In genomic region chr12:80998528-80999221, GRCm38 (mm10) we compare ENCODE assay signal across 8 mouse cellular contexts. TPM values are rescaled to one million over a fixed set of nuclear protein-coding genes. Genes with fewer than 3 reads are reported as not detected.
DNase-seq lines count a peak whose midpoint lies in the region; ATAC-seq and TF ChIP-seq lines count a peak whose summit lies in the region.

No protein-coding gene starts in this region.

- H3K9me3 ChIP-seq in ES-E14 (ENCODE audit: control insufficient read depth, insufficient read depth, low read depth, low read length) = no peaks in the 10 kb centered on the region
- H3K9me3 ChIP-seq in hindbrain, embryonic 12.5 days (replicated peaks) = no peaks in the 10 kb centered on the region
- H3K9me3 ChIP-seq in midbrain, embryonic 14.5 days (ENCODE audit: control insufficient read depth, low read length) = no peaks in the 10 kb centered on the region

- H3K4me1 ChIP-seq in ES-E14 (ENCODE audit: control insufficient read depth in 2 of 2, insufficient read depth in 2 of 2, low read length in 2 of 2, poor library complexity in 1 of 2) = 0 out of 4 replicates have a peak, but pooled peaks cover 0 to 2% of the 10 kb centered on the region in 2 experiments
- peaks cover 23% of the 10 kb centered on the region for H3K4me1 ChIP-seq in hindbrain, embryonic 12.5 days
- 0 out of 2 replicates have a peak, but pooled peaks cover 13% of the 10 kb centered on the region for H3K4me1 ChIP-seq in midbrain, embryonic 14.5 days (ENCODE audit: control insufficient read depth, insufficient read depth, low read length)

- no peaks in the 10 kb centered on the region for H3K36me3 ChIP-seq in ES-E14 (ENCODE audit: control insufficient read depth, insufficient read depth, low read length, poor library complexity, severe bottlenecking)
- no peaks in the 10 kb centered on the region for H3K36me3 ChIP-seq in hindbrain, embryonic 12.5 days
- H3K36me3 ChIP-seq in midbrain, embryonic 14.5 days (ENCODE audit: control insufficient read depth, insufficient read depth, low read length) = no peaks in the 10 kb centered on the region

- H3K27me3 ChIP-seq in hindbrain, embryonic 12.5 days = peaks cover 5% of the 10 kb centered on the region; the same call in 1 of the 2 replicates
- H3K27me3 ChIP-seq in midbrain, embryonic 14.5 days (ENCODE audit: control insufficient read depth, insufficient read depth, low read length) = no peaks in the 10 kb centered on the region

- peak; percentile 91 for ATAC-seq in hindbrain, embryonic 12.5 days (ENCODE audit: low FRiP score)
- ATAC-seq in midbrain, embryonic 14.5 days (ENCODE audit: low FRiP score, low TSS enrichment) = peak; percentile 83

- 2% methylated on average over 33 of the region's 33 CpGs for WGBS in hindbrain, embryonic 12.5 days
- 1% methylated on average over 33 of the region's 33 CpGs for WGBS in midbrain, embryonic 14.5 days

- H3K4me3 ChIP-seq in ES-E14 (ENCODE audit: insufficient read depth in 1 of 2, low read depth in 1 of 2, low read length in 2 of 2, poor library complexity in 1 of 2, severe bottlenecking in 1 of 2) = peak overlapping the region; percentile 64 to 67
- peak overlapping the region; percentile 21 for H3K4me3 ChIP-seq in hindbrain, embryonic 12.5 days
- peak overlapping the region; percentile 25 for H3K4me3 ChIP-seq in midbrain, embryonic 14.5 days (replicated peaks; ENCODE audit: low read depth, low read length)

- peak overlapping the region; percentile 49 for H3K4me2 ChIP-seq in hindbrain, embryonic 12.5 days (replicated peaks)
- H3K4me2 ChIP-seq in midbrain, embryonic 14.5 days (ENCODE audit: low read length) = peak overlapping the region; percentile 45

- peak overlapping the region; percentile 42 for H3K9ac ChIP-seq in ES-E14 (ENCODE audit: insufficient read depth, low read depth, low read length, poor library complexity, severe bottlenecking)
- peak overlapping the region; percentile 14; the same call in 1 of the 2 replicates for H3K9ac ChIP-seq in hindbrain, embryonic 12.5 days
- peak overlapping the region; percentile 41 for H3K9ac ChIP-seq in midbrain, embryonic 14.5 days (replicated peaks; ENCODE audit: low read length)

- in situ Hi-C loops in ES-E14 (cut with MboI; ENCODE audit: low sequenced_read_pairs in 2 of 2, unreplicated experiment in 2 of 2) = loop anchor here in 1 of 2 experiments (25.0 kb wide), 1 partner anchor 389 kb away; the partner anchor contains the start of gene Gm4787

- peak; percentile 6 for DNase-seq in gastrocnemius, postnatal 14 days
- no peak for DNase-seq in gastrocnemius, adult 18-20 months (ENCODE audit: low spot score)
- DNase-seq in ES-E14 (ENCODE audit: low read depth, low spot score) (no peak), adipocyte (ENCODE audit: low spot score) (no peak)
- peak; percentile 81 for DNase-seq in midbrain, embryonic 14.5 days
- no peak for DNase-seq in adrenal gland, postnatal 10 days
- no peak for DNase-seq in frontal cortex, adult 2 months (ENCODE audit: extremely low spot score in 1 of 2, low spot score in 1 of 2)

- intact Hi-C loops in gastrocnemius, postnatal 14 days (cut with DNase I; ENCODE audit: low total_unique reads) = no loop called here

- H3K27ac ChIP-seq in ES-E14 (ENCODE audit: insufficient read depth, low read depth, low read length, poor library complexity, severe bottlenecking) = no peak overlapping the region
- H3K27ac ChIP-seq in hindbrain, embryonic 12.5 days = peak overlapping the region; percentile 67
- peak overlapping the region; percentile 58 for H3K27ac ChIP-seq in midbrain, embryonic 14.5 days (replicated peaks; ENCODE audit: low read depth, low read length)

TF ChIP-seq in ES-E14, 5 proteins besides CTCF, POLR2A, EP300 and RAD21:
- TF ChIP-seq MAFK (IDR thresholded peaks at IDR 0.05; ENCODE audit: insufficient read depth, low read depth, low read length) (no peak), ZNF384 (IDR thresholded peaks at IDR 0.05; ENCODE audit: low read depth, low read length) (no peak), HCFC1 (IDR thresholded peaks at IDR 0.05; ENCODE audit: borderline replicate concordance, insufficient read depth, low read length) (no peak), ZC3H11A (IDR thresholded peaks at IDR 0.05; ENCODE audit: borderline replicate concordance, low read depth, low read length) (no peak), CHD2 (IDR thresholded peaks at IDR 0.05; ENCODE audit: low read depth, low read length) (no peak)

RNA-seq across cellular contexts. Expression of gene Smoc1, which starts 27.9 kb away (rescaled TPM):
- 1 to 10 TPM in 1 of 2 experiments, under 1 TPM in 1; 0.71 to 1.1 TPM for total RNA-seq in gastrocnemius, postnatal 14 days (2021)
- total RNA-seq in gastrocnemius, adult 18-20 months (2021) = 1 to 10 TPM; 1.2 to 2.3 TPM
- total RNA-seq in ES-E14 (2012; rRNA removed) = 15.3 and 34.6 TPM in 2 replicates
- polyA plus RNA-seq in hindbrain, embryonic 12.5 days (2016; fragmentation: Nextera tagmentation; extraction: Ambion mirVana) = 19.4 and 22.6 TPM in 2 replicates
- 21.6 and 33.5 TPM in 2 replicates for polyA plus RNA-seq in midbrain, embryonic 14.5 days (2014; fragmentation: Nextera tagmentation; extraction: Ambion mirVana)
- total RNA-seq in adrenal gland, postnatal 10 days (2021) = 10 to 100 TPM; 39.9 to 43.5 TPM
- 24.3 and 26.2 TPM in 2 replicates for polyA plus RNA-seq in frontal cortex, adult 2 months (2012; rRNA removed)

RNA-seq across cellular contexts. Expression of gene Slc10a1, which starts 30.2 kb away (rescaled TPM):
- not detected for total RNA-seq in gastrocnemius, postnatal 14 days (2021)
- under 1 TPM in 1 of 2 experiments, not detected in 1; 0.21 TPM for total RNA-seq in gastrocnemius, adult 18-20 months (2021)
- 0.54 and 0.79 TPM in 2 replicates for total RNA-seq in ES-E14 (2012; rRNA removed)
- 0.45 and 0.65 TPM in 2 replicates for polyA plus RNA-seq in hindbrain, embryonic 12.5 days (2016; fragmentation: Nextera tagmentation; extraction: Ambion mirVana)
- 0.49 and 0.50 TPM in 2 replicates for polyA plus RNA-seq in midbrain, embryonic 14.5 days (2014; fragmentation: Nextera tagmentation; extraction: Ambion mirVana)
- total RNA-seq in adrenal gland, postnatal 10 days (2021) = 10 to 100 TPM; 24.7 to 77.6 TPM
- polyA plus RNA-seq in frontal cortex, adult 2 months (2012; rRNA removed) = not detected in 2 replicates

RNA-seq across cellular contexts. Expression of gene Srsf5, which starts 53.4 kb away (rescaled TPM):
- total RNA-seq in gastrocnemius, postnatal 14 days (2021) = 100 to 1,000 TPM in 1 of 2 experiments, 10 to 100 TPM in 1; 96.9 to 112 TPM
- total RNA-seq in gastrocnemius, adult 18-20 months (2021) = 10 to 100 TPM; 83.3 to 89.2 TPM
- total RNA-seq in ES-E14 (2012; rRNA removed) = 396 and 508 TPM in 2 replicates
- 587 and 684 TPM in 2 replicates for polyA plus RNA-seq in hindbrain, embryonic 12.5 days (2016; fragmentation: Nextera tagmentation; extraction: Ambion mirVana)
- 283 and 294 TPM in 2 replicates for polyA plus RNA-seq in midbrain, embryonic 14.5 days (2014; fragmentation: Nextera tagmentation; extraction: Ambion mirVana)
- total RNA-seq in adrenal gland, postnatal 10 days (2021) = 100 to 1,000 TPM; 303 to 435 TPM
- 781 and 888 TPM in 2 replicates for polyA plus RNA-seq in frontal cortex, adult 2 months (2012; rRNA removed)

Comparison
In these comparisons a context has a peak if more than half of its experiments do, and no peak if none do; other contexts are left out.
1. DNase-seq: peak in gastrocnemius, postnatal 14 days (single experiment) and midbrain, embryonic 14.5 days (single experiment); none in gastrocnemius, adult 18-20 months (single experiment), ES-E14 (single experiment), adipocyte (single experiment), adrenal gland, postnatal 10 days (single experiment) and frontal cortex, adult 2 months (0 of 2).
2. RNA of gene Slc10a1, which starts 30.2 kb away (total RNA-seq): 24.7 to 77.6 TPM in adrenal gland, postnatal 10 days; 0.54 to 0.79 TPM in ES-E14, 0.21 TPM in gastrocnemius, adult 18-20 months and not detected in gastrocnemius, postnatal 14 days; every median in the first group is over 10 times any median in the second.
3. Peak in every context shown above with its lines, with median percentiles within 50 percentile points of each other: H3K4me3 ChIP-seq and H3K9ac ChIP-seq.